Mouse (Mus musculus) subcutaneous adipose tissue, adult 2 months (tissue): ENCODE data around the gene Irak4. TPM values are rescaled to one million over a fixed set of nuclear protein-coding genes. Genes with fewer than 3 reads are reported as not detected.

ENCODE experiments used
- polyA plus RNA-seq: library from polyadenylated mRNA; depleted of rRNA; stranded (reverse); fragments of >200 nt; gene quantifications from 2 replicates; pipeline ENCODE4 v1.2.3, GENCODE M21; 2012; ENCODE audit warnings: low replicate concordance; rRNA removed

Irak4 gene
- polyA plus RNA-seq = 8.9 and 12.3 TPM in 2 replicates

DNA sequence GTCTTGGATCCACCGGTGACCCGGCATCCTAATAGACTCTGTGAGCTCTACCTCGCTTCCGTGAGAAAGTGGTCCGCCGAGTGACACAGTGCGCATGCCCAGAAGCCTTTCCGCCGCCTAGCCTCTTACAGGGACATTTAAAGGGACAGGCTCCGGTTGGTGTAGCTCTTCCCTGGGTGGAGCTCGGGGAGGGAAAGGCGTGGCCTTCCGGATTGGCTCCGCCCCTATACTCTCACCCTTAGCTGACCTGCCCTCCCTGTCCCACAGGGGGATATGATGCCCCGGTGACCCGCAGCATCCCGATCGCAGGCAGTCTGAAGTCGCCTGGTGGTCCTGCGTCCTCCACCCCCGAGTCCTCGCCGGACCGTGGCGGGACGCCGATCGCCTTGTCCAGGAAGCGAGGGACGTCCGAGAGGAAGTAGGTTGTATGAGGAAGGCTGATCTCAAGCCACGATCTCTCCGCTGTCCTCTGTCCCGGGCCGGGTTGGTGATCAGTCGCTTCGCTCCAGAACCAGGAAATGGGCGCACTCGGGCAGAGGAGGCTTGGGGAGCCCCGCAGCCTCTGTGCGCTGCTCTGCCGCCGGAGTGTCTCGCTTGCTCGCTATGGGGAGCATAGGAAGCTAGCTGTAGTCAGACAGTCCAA lies at the start of gene Irak4, which contains the start of gene Pus7l:
TSS of gene Irak4 (plus strand) at position 235 of the 643 bp plus-strand sequence.
TSS of gene Pus7l (minus strand) at position 139 of the 643 bp plus-strand sequence.

DNA sequence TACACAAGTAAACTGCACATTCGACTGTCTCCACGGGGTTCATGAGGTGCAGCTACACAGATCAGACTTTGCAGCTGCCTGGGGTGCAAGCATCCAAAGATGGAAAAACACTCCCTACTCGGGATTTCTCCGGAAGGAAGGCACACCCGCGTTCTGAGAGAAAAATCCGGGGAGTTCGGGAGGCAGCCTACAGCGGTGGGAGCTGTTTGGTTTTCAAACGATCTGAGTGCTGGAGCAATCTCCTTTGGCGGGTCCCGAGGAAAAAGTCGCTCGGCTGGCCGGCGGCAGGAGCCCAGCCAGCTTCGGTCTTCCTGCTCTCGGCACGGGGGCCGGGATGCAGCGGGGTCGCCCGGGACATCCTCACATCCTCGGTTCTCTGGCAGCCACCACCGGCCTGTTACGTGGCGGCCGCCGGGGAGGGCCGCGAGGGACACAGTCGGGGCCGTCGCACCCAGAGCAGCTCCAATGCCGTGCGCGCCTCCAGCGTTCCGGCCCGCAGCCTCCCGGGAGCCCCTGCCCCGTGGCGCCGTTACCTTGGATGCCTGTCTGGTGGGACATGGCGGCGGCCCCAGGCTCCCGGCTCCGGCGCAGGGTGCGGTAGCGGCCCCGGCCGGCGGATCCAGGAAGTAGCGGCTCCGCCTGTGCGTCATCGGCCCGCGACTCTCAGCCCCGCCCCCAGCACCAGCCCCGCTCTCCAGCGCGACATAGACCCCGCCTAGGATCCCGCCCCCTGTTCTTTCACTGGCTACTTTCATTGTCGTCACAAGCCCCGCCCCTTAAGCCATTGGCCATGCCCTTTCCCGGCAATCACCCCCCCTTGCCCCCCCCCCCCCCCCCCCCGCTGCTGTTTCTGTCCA lies 46.0 kb downstream of the Irak4 start, which contains the start of gene Twf1:
TSS of gene Twf1 (minus strand) at position 671 of the 857 bp plus-strand sequence.

DNA sequence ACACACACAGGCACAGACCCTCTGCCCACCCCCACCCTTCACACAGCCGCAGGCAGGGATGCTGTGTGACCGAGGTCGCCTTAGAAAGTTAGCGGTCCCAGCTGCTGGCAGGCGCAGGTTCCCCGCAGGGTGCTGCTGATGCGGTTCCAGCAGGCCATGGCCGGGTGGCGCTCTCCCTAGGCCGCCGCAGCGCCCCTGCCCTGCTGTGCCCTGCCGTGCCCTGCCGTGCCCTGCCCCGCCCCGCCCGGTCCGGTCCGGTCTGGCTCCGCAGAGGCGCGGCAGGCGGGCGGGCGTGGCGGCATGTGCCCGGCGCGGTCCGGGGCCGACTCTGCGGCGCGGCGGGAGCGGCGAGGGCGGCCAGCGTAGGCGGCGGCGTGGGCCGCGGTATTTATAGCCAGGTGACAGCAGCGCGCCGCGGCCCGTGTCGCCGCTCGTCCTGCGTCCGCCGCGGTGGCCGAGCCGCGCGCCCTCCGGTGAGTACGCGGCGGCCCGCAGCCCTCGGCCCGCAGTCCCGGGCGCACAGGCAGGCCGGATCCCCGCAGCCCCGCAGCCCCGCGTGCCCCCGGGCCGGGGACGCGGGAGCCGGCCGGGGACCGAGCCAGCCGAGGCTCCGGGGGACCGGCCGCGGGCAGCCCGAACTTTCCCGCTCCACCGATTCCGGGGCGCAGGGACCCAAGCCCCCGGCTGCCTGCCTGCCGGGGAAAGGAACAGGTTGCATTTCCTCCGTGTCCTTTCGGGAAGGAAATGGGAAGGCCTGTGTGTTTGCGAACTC lies 85.6 kb downstream of the Irak4 start, which contains the start of gene Tmem117:
TSS of gene Tmem117 (plus strand) at position 403 of the 772 bp plus-strand sequence.

Other genes with a start within 250 kb of the Irak4 start
- 0.41 and 0.57 TPM in 2 replicates for gene Adamts20, start 78.2 kb upstream of the Irak4 start, polyA plus RNA-seq
- gene Pus7l, start 96 bp upstream of the Irak4 start, polyA plus RNA-seq = 2.5 and 5.4 TPM in 2 replicates
- 48.2 and 48.8 TPM in 2 replicates for gene Twf1, start 46.2 kb downstream of the Irak4 start, polyA plus RNA-seq
- 0.04 and 0.39 TPM in 2 replicates for gene Tmem117, start 85.6 kb downstream of the Irak4 start, polyA plus RNA-seq